Mouse (Mus musculus) liver, embryonic 12.5 days (tissue): Measurements from ENCODE around the gene Slc37a1. TPM values are rescaled to one million over a fixed set of nuclear protein-coding genes. Genes with fewer than 3 reads are reported as not detected.
"Not testable (repeated sequence)": the region's sequence is repeated elsewhere in the genome, so short reads cannot be mapped to it uniquely, and the experiment has no call there.

Experiments used
- ATAC-seq: fragments of 200-750 bp; cut with Nextera tagmentation; 2 replicates; pipeline ENCODE4 v1.8.0; 2017; ENCODE audit warnings: moderate number of reproducible peaks, mild to moderate bottlenecking, moderate library complexity
- H3K27ac ChIP-seq: fragments of 300-500 bp; sonication (generic); 2 replicates; pipeline ENCODE4 v1.5.1; 2016; ENCODE audit warnings: mild to moderate bottlenecking
- H3K27me3 ChIP-seq: fragments of 300-500 bp; sonication (generic); replicated peaks from 2 replicates; pipeline ENCODE4 v1.6.1; 2016; ENCODE audit warnings: mild to moderate bottlenecking, moderate library complexity
- H3K36me3 ChIP-seq: fragments of 300-500 bp; sonication (generic); 2 replicates; pipeline ENCODE4 v1.6.1; 2016; ENCODE audit warnings: mild to moderate bottlenecking, moderate library complexity
- H3K4me1 ChIP-seq: fragments of 300-500 bp; sonication (generic); 2 replicates; pipeline ENCODE4 v1.6.1; 2016
- H3K4me2 ChIP-seq: fragments of 300-500 bp; sonication (generic); 2 replicates; pipeline ENCODE4 v1.6.1; 2016; ENCODE audit warnings: mild to moderate bottlenecking, moderate library complexity
- H3K4me3 ChIP-seq: fragments of 300-500 bp; sonication (generic); 2 replicates; pipeline ENCODE4 v1.5.1; 2016; ENCODE audit warnings: mild to moderate bottlenecking, moderate library complexity
- H3K9ac ChIP-seq: fragments of 300-500 bp; sonication (generic); 2 replicates; pipeline ENCODE4 v1.6.1; 2016; ENCODE audit warnings: mild to moderate bottlenecking, moderate library complexity
- H3K9me3 ChIP-seq: fragments of 300-500 bp; sonication (generic); replicated peaks from 2 replicates; pipeline ENCODE4 v1.6.1; 2016; ENCODE audit warnings: mild to moderate bottlenecking, moderate library complexity
- WGBS: fragments of 180-500 bp; shearing (Covaris S2); methylation state at CpG from one replicate; pipeline ENCODE4 v1.1.7; 2016; ENCODE audit not compliant: insufficient replicate concordance; 5-methylcytosine and 5-hydroxymethylcytosine counted together
- polyA plus RNA-seq: library from polyadenylated mRNA; unstranded; fragments of >200 nt; fragmentation: Nextera tagmentation; extraction: Ambion mirVana; gene quantifications from 2 replicates; pipeline ENCODE4 v1.2.1, GENCODE M21; 2016

The Slc37a1 gene
- polyA plus RNA-seq, 1 experiment from 2014 or later = 5.4 TPM

DNA sequence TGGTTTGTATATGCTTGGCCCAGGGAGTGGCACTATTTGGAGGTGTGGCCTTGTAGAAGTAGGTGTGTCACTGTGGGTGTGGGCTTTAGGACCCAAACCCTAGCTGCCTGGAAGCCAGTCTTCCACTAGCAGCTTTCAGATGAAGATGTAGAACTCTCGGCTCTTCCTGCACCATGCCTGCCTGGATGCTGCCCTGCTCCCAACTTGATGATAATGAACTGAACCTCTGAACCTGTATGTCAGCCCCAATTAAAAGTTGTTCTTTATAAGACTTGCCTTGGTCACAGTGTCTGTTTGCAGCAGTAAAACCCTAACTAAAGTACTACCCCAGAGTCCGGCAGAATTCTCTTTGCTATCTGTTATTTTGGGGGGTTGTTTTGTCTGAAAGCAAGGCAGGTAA is 16.8 kb upstream of the Slc37a1 start:
- 68% methylated on average over 2 of the region's 2 CpGs for WGBS
- no peaks in the 10 kb centered on the region; the same call in 1 of the 2 replicates for H3K27me3 ChIP-seq
- no peak overlapping the region for H3K4me3 ChIP-seq
- no peak overlapping the region for H3K9ac ChIP-seq
- no peak for ATAC-seq
- H3K4me1 ChIP-seq = peaks cover 10% of the 10 kb centered on the region; the same call in 1 of the 2 replicates
- no peaks in the 10 kb centered on the region for H3K9me3 ChIP-seq
- H3K4me2 ChIP-seq = no peak overlapping the region
- no peak overlapping the region for H3K27ac ChIP-seq
- H3K36me3 ChIP-seq = no peaks in the 10 kb centered on the region

DNA sequence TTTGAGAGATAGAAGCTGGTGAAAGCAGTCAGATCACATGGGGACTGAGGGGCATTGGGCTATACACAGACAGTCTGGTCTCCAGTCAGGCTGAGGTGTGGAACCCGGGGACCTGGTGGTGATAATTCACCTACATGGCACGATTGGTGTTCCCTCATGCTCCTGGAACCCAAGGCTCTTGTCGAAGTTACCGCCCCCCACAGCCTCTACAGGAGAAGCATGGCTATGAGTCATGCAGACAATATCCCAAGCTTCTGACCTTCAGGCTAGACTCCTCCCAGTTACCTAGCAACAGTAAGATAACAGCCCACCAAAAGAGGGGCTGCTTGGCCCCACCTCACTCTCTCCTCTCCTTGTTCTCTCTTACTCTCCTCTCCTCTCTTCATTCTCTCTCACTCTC is 16.3 kb upstream of the Slc37a1 start:
- Histone ChIP-seq H3K9ac (no peak overlapping the region), H3K4me2 (no peak overlapping the region), H3K27ac (no peak overlapping the region), H3K27me3 (no peaks in the 10 kb centered on the region; the same call in 1 of the 2 replicates), H3K4me3 (no peak overlapping the region), H3K36me3 (no peaks in the 10 kb centered on the region), H3K4me1 (peaks cover 6% of the 10 kb centered on the region; the same call in 1 of the 2 replicates), H3K9me3 (no peaks in the 10 kb centered on the region)
- ATAC-seq = no peak
- 64% methylated on average over 4 of the region's 4 CpGs for WGBS

DNA sequence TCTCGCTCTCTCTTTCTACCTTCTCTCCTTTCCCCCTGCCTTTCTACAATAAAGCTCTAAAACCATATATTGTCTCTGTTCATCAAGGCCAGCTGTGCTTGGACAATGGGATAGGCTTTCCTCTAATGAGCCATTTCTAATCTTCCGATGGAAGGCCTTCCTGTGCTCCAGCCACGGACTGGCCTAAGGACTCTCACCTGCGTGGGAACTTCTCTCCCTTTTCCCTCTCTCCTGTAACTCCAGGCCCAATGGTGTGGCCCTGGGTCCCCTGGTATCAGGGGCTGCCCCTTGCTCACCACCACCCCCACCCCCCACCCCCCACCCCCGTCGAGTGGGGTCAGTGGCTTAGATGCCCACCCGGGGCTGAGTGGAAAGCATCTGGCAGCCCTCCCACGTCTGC is 15.9 kb upstream of the Slc37a1 start:
- H3K36me3 ChIP-seq, ATAC-seq, H3K27me3 ChIP-seq, H3K4me1 ChIP-seq, H3K9ac ChIP-seq, H3K4me3 ChIP-seq, H3K27ac ChIP-seq, H3K4me2 ChIP-seq, H3K9me3 ChIP-seq: not testable (repeated sequence)
- 53% methylated on average over 8 of the region's 8 CpGs for WGBS

DNA sequence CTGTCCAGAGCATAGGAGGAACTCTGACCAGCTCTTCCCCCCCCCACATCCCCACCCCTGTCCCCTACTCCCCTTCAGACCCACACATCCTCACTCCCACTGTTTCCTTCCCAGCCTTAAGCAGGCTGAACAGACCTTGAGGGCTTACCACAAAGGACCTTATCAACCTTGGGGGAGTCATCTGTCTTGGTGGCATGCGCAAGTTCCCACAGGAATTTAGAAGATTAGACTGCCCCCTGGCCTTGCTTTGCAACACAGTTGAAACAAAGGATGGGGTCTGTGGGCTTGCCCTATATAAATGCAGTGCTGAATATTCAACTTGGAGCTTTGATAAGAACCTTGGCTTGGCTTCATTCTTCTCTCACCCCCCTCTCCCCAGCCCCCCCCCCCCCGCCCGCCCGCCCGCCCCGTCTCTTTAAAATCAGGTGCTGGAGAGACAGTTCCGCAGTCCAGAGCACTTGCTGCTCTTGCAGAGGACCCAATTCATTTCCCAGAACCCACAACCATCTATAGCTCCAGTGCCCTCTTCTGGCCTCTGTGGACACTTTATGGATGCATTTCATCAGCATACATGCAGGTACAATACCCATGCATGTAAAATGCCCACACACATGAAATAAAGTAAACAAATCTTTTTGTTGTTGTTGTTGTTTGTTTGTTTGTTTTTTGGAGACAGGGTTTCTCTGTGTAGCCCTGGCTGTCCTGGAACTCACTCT is 15.3 kb upstream of the Slc37a1 start:
- Histone ChIP-seq H3K4me3 (no peak overlapping the region), H3K9me3 (no peaks in the 10 kb centered on the region), H3K36me3 (no peaks in the 10 kb centered on the region), H3K4me1 (peaks cover 6% of the 10 kb centered on the region; the same call in 1 of the 2 replicates), H3K27me3 (peaks cover 3% of the 10 kb centered on the region; the same call in 1 of the 2 replicates), H3K9ac (no peak overlapping the region), H3K27ac (no peak overlapping the region), H3K4me2 (no peak overlapping the region)
- WGBS = 26% methylated on average over 2 of the region's 7 CpGs
- ATAC-seq = no peak

DNA sequence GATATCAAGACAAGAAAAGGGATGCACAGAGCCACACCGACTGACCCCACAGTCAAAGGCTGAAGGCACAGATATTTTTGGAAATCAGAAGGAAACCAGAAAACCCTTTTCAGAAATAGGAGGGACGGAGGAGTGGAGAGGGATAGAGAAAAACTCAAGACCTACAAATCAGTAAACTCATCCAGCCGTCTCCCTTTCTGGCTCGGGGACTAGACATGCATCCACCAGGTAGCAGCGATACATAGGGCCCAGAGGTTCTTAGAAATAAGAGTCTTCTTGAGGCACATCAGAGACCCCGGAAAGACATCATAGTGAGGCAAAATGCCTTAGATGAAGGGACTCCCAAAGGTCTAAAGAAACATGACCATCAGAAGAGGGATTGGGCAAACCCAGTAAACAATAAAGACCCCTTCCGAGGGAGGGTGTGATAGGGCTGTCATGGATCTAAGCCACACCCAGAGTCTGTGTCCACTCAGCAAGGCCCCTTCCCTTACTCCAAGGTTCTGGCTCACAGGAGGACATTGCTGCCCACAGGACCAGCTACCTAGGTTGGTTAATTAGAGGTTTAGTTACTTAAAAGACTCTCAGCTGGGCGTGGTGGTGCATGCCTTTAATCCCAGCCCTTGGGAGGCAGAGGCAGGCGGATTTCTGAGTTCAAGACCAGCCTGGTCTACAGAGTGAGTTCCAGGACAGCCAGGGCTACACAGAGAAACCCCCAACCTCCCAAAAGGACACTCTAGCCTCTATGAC is 14.0 kb upstream of the Slc37a1 start:
- H3K27me3 ChIP-seq = peaks cover 7% of the 10 kb centered on the region; the same call in 1 of the 2 replicates
- H3K9me3 ChIP-seq = no peaks in the 10 kb centered on the region
- 68% methylated on average over 9 of the region's 9 CpGs for WGBS
- no peak overlapping the region for H3K27ac ChIP-seq
- ATAC-seq = no peak
- no peak overlapping the region for H3K4me3 ChIP-seq
- no peak overlapping the region for H3K9ac ChIP-seq
- H3K36me3 ChIP-seq = no peaks in the 10 kb centered on the region
- no peak overlapping the region for H3K4me2 ChIP-seq
- H3K4me1 ChIP-seq = peaks cover 15% of the 10 kb centered on the region

DNA sequence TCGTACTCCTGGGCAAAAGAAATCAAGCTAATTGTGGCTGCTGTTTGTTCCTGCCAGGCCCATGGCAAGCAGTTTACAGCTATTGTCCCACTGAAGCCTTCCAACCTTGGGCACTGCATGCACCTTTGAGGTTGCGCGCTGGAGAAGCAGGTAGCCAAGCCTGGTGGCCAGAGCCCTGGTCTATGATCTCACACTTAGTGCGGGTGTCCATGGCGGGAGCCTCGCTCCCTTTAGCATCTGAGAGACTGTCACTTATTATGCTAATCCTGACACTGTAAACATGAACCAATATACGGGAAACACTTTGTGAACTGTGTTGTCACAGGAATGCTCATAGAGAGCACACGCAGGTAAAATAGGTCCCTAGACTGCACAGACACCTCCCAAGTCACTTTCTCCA is 13.0 kb upstream of the Slc37a1 start:
- H3K9ac ChIP-seq = no peak overlapping the region
- no peak for ATAC-seq
- WGBS = 78% methylated on average over 8 of the region's 8 CpGs

DNA sequence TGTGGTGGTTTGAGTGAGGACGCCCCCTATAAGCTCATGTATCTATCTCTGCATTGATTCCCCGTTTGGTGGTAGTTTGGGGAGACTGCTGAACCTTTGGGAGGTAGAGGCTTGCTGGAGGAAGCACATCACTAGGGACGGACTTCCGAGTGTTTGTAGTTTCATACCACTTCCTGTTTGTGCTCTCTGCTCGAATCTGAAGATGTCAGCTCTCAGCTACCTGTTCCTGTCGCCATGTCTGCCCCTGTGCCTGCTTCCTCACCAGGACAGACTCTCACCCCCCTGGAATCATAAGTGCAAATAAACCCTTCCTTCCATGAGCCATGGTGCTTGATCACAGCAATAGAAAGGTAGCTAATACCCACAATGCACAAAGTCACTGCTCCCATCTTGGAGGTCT is 11.4 kb upstream of the Slc37a1 start:
- no peaks in the 10 kb centered on the region for H3K9me3 ChIP-seq
- WGBS = 30% methylated on average over 6 of the region's 6 CpGs
- no peak overlapping the region for H3K4me2 ChIP-seq
- no peak overlapping the region for H3K27ac ChIP-seq
- peaks cover 7% of the 10 kb centered on the region; the same call in 1 of the 2 replicates for H3K27me3 ChIP-seq
- H3K9ac ChIP-seq = no peak overlapping the region
- ATAC-seq = no peak
- peaks cover 24% of the 10 kb centered on the region for H3K4me1 ChIP-seq
- no peak overlapping the region for H3K4me3 ChIP-seq
- H3K36me3 ChIP-seq = no peaks in the 10 kb centered on the region

More for the DNA sequence above, 13.0 kb upstream of the Slc37a1 start:
- H3K9me3 ChIP-seq = no peaks in the 10 kb centered on the region
- H3K27me3 ChIP-seq = peaks cover 7% of the 10 kb centered on the region; the same call in 1 of the 2 replicates
- peaks cover 15% of the 10 kb centered on the region for H3K4me1 ChIP-seq
- H3K4me3 ChIP-seq = no peak overlapping the region
- no peaks in the 10 kb centered on the region for H3K36me3 ChIP-seq
- H3K27ac ChIP-seq = no peak overlapping the region
- no peak overlapping the region for H3K4me2 ChIP-seq

DNA sequence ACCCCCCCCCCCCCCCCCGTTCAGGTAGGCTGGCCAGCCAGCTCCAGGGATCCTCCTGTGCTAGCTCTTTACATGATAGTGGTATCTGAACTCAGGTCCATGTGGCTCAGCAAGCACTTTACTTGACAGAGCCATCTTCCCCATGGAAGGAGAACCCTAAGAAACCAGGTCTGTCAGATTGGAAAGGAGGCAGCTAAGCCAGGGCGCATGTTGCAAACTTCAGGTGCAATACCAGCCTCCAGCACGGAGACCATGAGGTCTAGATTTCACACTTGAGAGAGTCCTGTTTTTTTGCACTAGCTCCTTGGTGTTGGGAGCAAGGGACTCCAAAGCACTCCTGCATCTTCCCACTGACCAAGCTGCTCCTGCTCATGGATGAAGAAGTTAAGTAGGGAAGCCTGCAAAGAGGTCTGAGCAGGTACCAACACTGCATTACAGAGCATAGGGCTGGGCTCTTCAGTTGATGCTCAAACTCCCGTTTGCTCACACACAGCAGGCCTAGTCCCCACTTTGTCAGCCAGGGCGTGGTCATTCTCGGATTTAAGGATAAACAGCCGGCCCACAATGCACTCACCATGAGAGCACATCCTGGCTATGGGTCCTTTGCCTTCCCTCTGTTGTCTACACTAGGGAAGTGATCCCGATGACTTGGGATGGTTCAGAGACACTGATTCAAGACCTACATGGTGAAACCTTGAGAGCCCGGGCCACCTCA is 10.2 kb upstream of the Slc37a1 start:
- H3K36me3 ChIP-seq = no peaks in the 10 kb centered on the region
- H3K9ac ChIP-seq = no peak overlapping the region
- WGBS = 23% methylated on average over 9 of the region's 9 CpGs
- H3K27me3 ChIP-seq = peaks cover 7% of the 10 kb centered on the region; the same call in 1 of the 2 replicates
- 0 out of 2 replicates have a peak, but pooled peaks have one; percentile 24 for ATAC-seq
- peak overlapping the region; percentile 66 for H3K4me2 ChIP-seq
- no peaks in the 10 kb centered on the region for H3K9me3 ChIP-seq
- peaks cover 19% of the 10 kb centered on the region for H3K4me1 ChIP-seq
- H3K27ac ChIP-seq = no peak overlapping the region
- peak overlapping the region; percentile 43 for H3K4me3 ChIP-seq

DNA sequence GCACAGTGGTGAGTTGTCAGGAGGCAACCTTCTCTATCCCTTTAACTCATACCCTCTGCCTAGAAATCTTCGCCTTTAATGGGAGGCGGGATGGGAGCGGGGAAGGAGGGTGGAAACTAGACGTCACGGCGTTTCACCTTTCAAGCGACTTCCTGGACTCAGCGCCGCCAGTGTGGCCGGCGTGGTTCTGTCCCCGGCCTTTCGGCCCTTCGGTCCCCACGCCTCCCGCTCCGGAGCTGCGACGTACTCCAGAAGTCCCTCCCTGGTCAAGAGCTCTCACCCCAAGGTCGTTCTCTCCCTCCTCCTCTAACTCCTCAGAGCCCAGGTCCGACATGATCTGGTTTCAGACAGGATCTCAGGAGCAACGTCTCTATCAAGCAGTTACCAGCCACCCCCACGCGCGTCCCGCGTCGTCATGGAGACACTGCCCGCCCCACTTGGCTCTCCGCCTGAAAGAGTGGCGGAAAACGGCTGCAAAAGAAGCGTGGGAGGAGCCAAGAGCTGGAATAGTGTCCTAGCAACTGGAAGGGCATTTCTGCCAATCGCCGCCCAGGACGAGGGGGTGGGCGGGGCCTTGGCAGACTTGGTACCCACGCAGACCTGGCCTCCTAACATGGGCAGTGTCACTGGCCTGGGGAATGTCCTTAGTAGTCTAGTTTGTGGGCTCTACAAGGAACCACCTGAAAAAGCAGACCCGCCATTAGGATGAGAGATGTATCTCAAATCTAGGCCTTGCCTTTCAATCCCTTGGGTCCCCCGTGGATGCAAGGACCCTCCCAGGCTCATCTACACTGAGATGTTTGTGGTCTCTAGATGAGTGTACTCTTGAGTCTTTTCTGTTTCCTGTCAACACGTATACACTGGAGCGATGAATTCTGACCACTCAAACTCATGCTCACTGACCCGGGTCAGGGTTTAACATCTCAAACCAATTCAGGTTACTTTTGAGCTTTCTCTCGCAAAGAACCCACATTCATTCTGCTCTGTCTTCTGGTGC is 9.4 kb upstream of the Slc37a1 start, which contains the start of gene Rsph1:
Gene Rsph1 (minus strand): TSS at position 462 of the 997 bp plus-strand sequence.
- no peak within 1 kb of the TSS for H3K9ac ChIP-seq
- no peaks in the 10 kb centered on the region for H3K36me3 ChIP-seq
- WGBS = 12% methylated on average over 44 of the region's 44 CpGs
- H3K27me3 ChIP-seq = peaks cover 12% of the 10 kb centered on the region; the same call in 1 of the 2 replicates
- no peaks in the 10 kb centered on the region for H3K9me3 ChIP-seq
- H3K4me3 ChIP-seq = peak within 1 kb of the TSS; percentile 43
- H3K27ac ChIP-seq = no peak within 1 kb of the TSS
- peak within 1 kb of the TSS; percentile 66 for H3K4me2 ChIP-seq
- peak; percentile 55 for ATAC-seq
- H3K4me1 ChIP-seq = peaks cover 19% of the 10 kb centered on the region

DNA sequence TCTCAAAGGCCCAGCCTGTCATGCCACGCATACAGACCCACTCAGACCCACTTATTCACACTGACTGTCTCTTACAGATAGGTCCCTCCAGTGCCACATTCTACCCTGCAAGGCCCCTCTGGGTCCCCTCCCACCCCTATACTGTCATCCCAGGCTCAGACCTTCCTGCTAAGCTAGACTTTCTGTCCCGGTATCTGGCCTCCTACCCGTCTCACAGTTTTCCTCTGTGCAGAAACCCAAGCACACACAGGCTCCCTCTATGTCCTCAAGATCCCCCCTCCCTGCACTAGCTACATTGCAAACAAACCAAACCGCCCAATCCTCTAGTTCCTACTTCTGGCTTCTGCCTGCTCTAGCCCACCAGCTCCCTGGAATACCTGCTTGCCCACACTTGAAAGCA is 8.7 kb upstream of the Slc37a1 start:
- H3K4me1 ChIP-seq = peaks cover 19% of the 10 kb centered on the region
- H3K4me3 ChIP-seq = no peak overlapping the region
- H3K27me3 ChIP-seq = peaks cover 17% of the 10 kb centered on the region; the same call in 1 of the 2 replicates
- 45% methylated on average over 4 of the region's 4 CpGs for WGBS
- H3K36me3 ChIP-seq = no peaks in the 10 kb centered on the region
- ATAC-seq = no peak
- H3K9ac ChIP-seq = no peak overlapping the region
- no peaks in the 10 kb centered on the region for H3K9me3 ChIP-seq
- H3K27ac ChIP-seq = no peak overlapping the region
- H3K4me2 ChIP-seq = no peak overlapping the region

DNA sequence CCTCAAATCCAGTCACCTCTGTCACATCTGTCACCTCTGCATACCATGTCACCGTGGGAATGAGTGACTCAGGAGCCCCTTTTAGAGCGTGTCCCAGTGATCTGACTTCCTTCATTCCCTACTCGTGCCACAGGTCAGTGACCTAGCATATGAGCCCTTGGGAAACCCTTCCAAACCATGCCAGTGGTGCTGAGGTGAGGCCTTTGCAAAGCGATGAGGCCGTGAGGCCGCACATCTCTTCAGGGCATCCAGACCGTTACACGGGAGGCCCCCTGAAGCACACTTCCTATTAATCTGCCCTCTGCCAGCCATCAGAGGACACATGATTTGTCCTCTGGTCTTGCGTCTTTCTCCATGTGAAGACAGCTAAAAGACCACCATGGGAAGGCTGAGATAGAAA is 7.1 kb upstream of the Slc37a1 start:
- WGBS = 60% methylated on average over 9 of the region's 9 CpGs
- no peak for ATAC-seq
- no peak overlapping the region for H3K27ac ChIP-seq

More for the DNA sequence above, 7.1 kb upstream of the Slc37a1 start:
- no peak overlapping the region for H3K4me2 ChIP-seq
- no peak overlapping the region for H3K4me3 ChIP-seq
- H3K36me3 ChIP-seq = no peaks in the 10 kb centered on the region
- H3K9ac ChIP-seq = no peak overlapping the region
- H3K9me3 ChIP-seq = no peaks in the 10 kb centered on the region
- peaks cover 20% of the 10 kb centered on the region; the same call in 1 of the 2 replicates for H3K27me3 ChIP-seq
- H3K4me1 ChIP-seq = peaks cover 19% of the 10 kb centered on the region
